Mouse (Mus musculus): ENCODE results near the gene Ormdl3.

DNA sequence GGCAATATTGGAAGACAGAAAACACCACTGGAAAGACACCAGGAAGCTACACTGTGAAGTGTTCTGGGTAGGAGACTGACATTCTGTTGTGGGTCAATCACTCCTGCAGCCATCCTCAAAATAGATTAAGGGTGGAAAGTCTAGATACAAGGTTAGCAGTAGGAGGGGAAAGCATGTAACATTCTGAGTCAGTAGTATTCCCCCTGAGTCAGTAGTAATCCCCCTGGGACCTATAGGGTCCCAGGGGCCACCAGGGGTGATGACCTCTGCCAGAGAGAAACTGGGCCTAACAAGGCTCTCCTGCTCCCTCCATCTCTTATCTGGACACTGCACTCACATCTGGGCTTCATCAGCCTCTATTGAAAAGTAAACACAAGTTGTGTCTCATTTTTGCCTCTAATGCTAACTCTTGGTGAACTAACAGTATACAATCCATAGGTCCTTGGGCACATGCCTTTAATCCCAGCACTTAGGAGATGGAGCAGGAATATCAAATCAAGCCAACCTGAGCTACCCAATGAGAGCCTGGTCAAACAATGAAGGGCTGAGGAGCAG lies 49.6 kb downstream of the Ormdl3 start:
- no peak for TF ChIP-seq CTCF (IDR thresholded peaks at IDR 0.05; ENCODE audit: extremely low read depth, insufficient read depth, low read length)
- no peak for TF ChIP-seq POLR2A (IDR thresholded peaks at IDR 0.05; ENCODE audit: extremely low read depth, insufficient read depth, low read length)
